Mouse (Mus musculus) liver, adult 2 months (tissue): ENCODE measurements around the gene Urad.

Experiments
- CTCF ChIP-seq: fragments of 200-500 bp; IDR thresholded peaks from 2 replicates; pipeline ENCODE4 v1.5.1; 2011; ENCODE audit warnings: low read depth, low read length, control low read depth
- POLR2A ChIP-seq: fragments of 200-500 bp; IDR thresholded peaks from 2 replicates; pipeline ENCODE4 v1.6.1; 2011; ENCODE audit warnings: low read length, control low read depth; ENCODE audit not compliant: insufficient read depth; ENCODE audit errors: extremely low read depth

DNA sequence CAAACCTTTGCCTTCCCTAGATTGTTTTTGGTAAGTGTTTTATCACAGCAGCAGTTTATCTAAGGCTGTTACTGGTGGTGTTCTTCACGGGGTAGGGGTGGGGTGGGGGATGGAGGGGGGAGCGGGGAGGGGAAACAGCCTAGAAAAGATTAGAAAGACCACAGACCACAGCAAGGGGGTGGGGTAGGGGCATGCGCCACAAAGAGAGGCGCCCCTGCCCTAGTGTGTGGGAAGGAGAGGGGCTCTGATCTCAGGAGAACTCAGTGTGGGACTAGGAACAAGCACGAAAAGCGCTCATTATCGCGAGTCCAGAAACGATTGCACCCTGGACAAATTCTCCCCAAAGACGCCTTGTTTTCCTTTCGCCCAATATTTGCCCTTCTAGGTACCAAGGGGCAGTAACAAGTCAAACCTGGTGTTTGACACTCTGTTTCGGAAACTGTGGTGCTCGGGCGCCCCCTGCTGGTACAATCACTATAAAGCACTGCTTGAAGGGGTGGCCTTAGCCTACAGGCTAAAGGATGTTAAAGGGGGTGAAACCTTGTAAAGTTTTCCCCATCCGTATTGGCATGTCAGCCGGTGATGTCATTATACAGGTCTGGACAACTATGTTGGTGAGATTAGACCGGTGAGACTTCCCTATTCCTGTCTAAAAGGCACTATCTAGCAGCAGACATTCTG lies 1.1 kb upstream of the Urad start:
- TF ChIP-seq CTCF (peak; percentile 72), POLR2A (no peak)
